Mouse (Mus musculus) yolk sac, embryonic 10.5 days (tissue): Measurements from ENCODE around the gene Nfkbie.

ENCODE experiments used
- DNase-seq: peaks from one replicate; pipeline ENCODE4 v3.0.0-alpha.2; 2017; ENCODE audit warnings: low spot score

The Nfkbie gene

GRCm38 (mm10) chr17:45581567-45581983, 26.1 kb downstream of the Nfkbie start:
- DNase-seq, result peak; percentile 48

GRCm38 (mm10) chr17:45582188-45582587, 26.7 kb downstream of the Nfkbie start:
- no peak for DNase-seq

GRCm38 (mm10) chr17:45582715-45583355, 27.3 kb downstream of the Nfkbie start:
- DNase-seq, result no peak

- no peak for DNase-seq
Observed at GRCm38 (mm10) chr17:45584096-45584896, 28.8 kb downstream of the Nfkbie start.

- DNase-seq, result peak; percentile 61
Observed at GRCm38 (mm10) chr17:45584939-45585678, 29.6 kb downstream of the Nfkbie start.

GRCm38 (mm10) chr17:45585725-45586448, 30.4 kb downstream of the Nfkbie start:
- DNase-seq, result no peak

GRCm38 (mm10) chr17:45586449-45586837, 30.9 kb downstream of the Nfkbie start:
- no peak for DNase-seq

GRCm38 (mm10) chr17:45588370-45588769, 32.9 kb downstream of the Nfkbie start:
- no peak for DNase-seq

GRCm38 (mm10) chr17:45589236-45589635, 33.7 kb downstream of the Nfkbie start:
- no peak for DNase-seq

GRCm38 (mm10) chr17:45589844-45590243, 34.3 kb downstream of the Nfkbie start:
- no peak for DNase-seq

GRCm38 (mm10) chr17:45590410-45590809, 34.9 kb downstream of the Nfkbie start:
- DNase-seq, result no peak

- DNase-seq, result no peak
Observed at GRCm38 (mm10) chr17:45591701-45592605, 36.5 kb downstream of the Nfkbie start.

- DNase-seq, result no peak
Observed at GRCm38 (mm10) chr17:45592606-45593431, 37.3 kb downstream of the Nfkbie start.

GRCm38 (mm10) chr17:45593479-45593878, 38.0 kb downstream of the Nfkbie start:
- DNase-seq, result peak; percentile 53

- DNase-seq, result no peak
Observed at GRCm38 (mm10) chr17:45594195-45594594, 38.7 kb downstream of the Nfkbie start.

GRCm38 (mm10) chr17:45594881-45595735, 39.6 kb downstream of the Nfkbie start:
- peak; percentile 73 for DNase-seq

- DNase-seq, result no peak
Observed at GRCm38 (mm10) chr17:45595736-45596390, 40.4 kb downstream of the Nfkbie start.

- DNase-seq, result no peak
Observed at GRCm38 (mm10) chr17:45596631-45597396, 41.3 kb downstream of the Nfkbie start.
